15 mouse cellular contexts compared by ENCODE assay signal in the genomic region with DNA sequence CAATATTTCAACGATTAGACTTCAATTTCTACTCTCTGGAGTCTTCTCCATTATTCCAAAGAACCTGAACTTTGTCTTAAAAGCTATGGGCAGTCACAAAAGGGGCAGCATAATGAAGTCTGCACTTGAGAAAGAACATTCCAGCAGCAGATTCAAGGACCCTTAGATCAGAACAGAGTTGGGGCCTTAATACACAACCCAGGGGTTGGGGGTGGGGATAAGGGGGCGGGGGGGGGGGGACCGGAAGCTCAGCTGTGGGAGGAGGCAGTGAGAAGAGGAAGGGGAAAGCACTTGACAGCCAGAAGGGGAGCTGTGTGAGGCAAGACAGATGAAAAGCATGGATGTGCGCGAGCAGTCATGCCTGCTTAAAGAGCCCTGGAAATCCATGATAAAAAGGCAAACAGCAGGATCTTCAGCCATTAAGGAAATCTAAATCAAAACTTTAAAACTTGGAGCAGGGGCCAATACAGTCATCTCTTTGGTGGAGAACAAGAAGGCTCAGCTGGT.
"Had no signal": no experiment of that assay in that cellular context is flagged by ENCODE, and none has a peak within 500 bp of the region (broad histone marks: within the 10 kb centered on the region; RNA-seq: fewer than 3 reads in every experiment).

No protein-coding gene starts in this region.

- H3K4me3 ChIP-seq: limb, embryonic 12.5 days; liver, embryonic 13.5 days; midbrain, embryonic 10.5 days; myocyte; neural tube, embryonic 15.5 days had no signal

- DNase-seq: kidney, adult 11 months; kidney, adult 9 months; kidney, postnatal 36 days; layer of hippocampus, adult 9-11 months; liver; liver, embryonic 13.5 days; liver, postnatal 0 days; lung, postnatal 36 days; midbrain, embryonic 14.5 days; right cerebral cortex, adult 18-20 months had no signal

- H3K4me2 ChIP-seq: limb, embryonic 12.5 days; liver, embryonic 13.5 days; neural tube, embryonic 15.5 days had no signal

- H3K4me1 ChIP-seq: limb, embryonic 12.5 days; liver, embryonic 13.5 days; midbrain, embryonic 10.5 days; neural tube, embryonic 15.5 days had no signal

- ATAC-seq: liver, postnatal 0 days had no signal

- H3K36me3 ChIP-seq: limb, embryonic 12.5 days; liver, embryonic 13.5 days; midbrain, embryonic 10.5 days; neural tube, embryonic 15.5 days had no signal

- H3K27me3 ChIP-seq: limb, embryonic 12.5 days; liver, embryonic 13.5 days; neural tube, embryonic 15.5 days had no signal

- H3K27ac ChIP-seq: kidney, postnatal 0 days; limb, embryonic 12.5 days; liver, embryonic 13.5 days; midbrain, embryonic 10.5 days; neural tube, embryonic 15.5 days had no signal

- H3K9me3 ChIP-seq: limb, embryonic 12.5 days; liver, embryonic 13.5 days; midbrain, embryonic 10.5 days; neural tube, embryonic 15.5 days had no signal

- H3K9ac ChIP-seq: limb, embryonic 12.5 days; liver, embryonic 13.5 days; liver, postnatal 0 days; neural tube, embryonic 15.5 days had no signal
